Mouse (Mus musculus) cerebellum, adult 2 months (tissue): ENCODE data around the gene Lefty2. TPM values are rescaled to one million over a fixed set of nuclear protein-coding genes. Genes with fewer than 3 reads are reported as not detected.

Source experiments
- DNase-seq, 2 experiments: peaks; one replicate each; pipeline ENCODE4 v3.0.0; 2021
- H3K27ac ChIP-seq: fragments of 200-500 bp; 2 replicates; pipeline ENCODE4 v1.5.1; 2012; ENCODE audit warnings: low read length, control low read depth, inconsistent platforms; ENCODE audit not compliant: insufficient read depth
- H3K27me3 ChIP-seq: fragments of 200-500 bp; 2 replicates; pipeline ENCODE4 v1.6.1; 2012; ENCODE audit warnings: inconsistent platforms, mild to moderate bottlenecking, low read length, moderate library complexity; ENCODE audit not compliant: control insufficient read depth, insufficient read depth
- H3K4me1 ChIP-seq: fragments of 200-500 bp; 2 replicates; pipeline ENCODE4 v1.6.1; 2011; ENCODE audit warnings: low read length; ENCODE audit not compliant: control insufficient read depth, insufficient read depth
- H3K4me3 ChIP-seq: fragments of 200-500 bp; replicated peaks from 2 replicates; pipeline ENCODE3; 2011; ENCODE audit warnings: mild to moderate bottlenecking, low read depth, low read length, control low read depth; ENCODE audit not compliant: insufficient read depth
- CTCF ChIP-seq: fragments of 200-500 bp; IDR thresholded peaks from 2 replicates; pipeline ENCODE4 v1.5.1; 2011; ENCODE audit warnings: low read depth, mild to moderate bottlenecking, control low read depth, low read length, moderate library complexity, borderline replicate concordance; ENCODE audit not compliant: insufficient read depth
- POLR2A ChIP-seq: fragments of 200-500 bp; IDR thresholded peaks from 2 replicates; pipeline ENCODE4 v1.6.1; 2011; ENCODE audit warnings: low read length, control low read depth, borderline replicate concordance; ENCODE audit not compliant: insufficient read depth
- WGBS: fragments of 180-500 bp; shearing (Covaris S2); methylation state at CpG from one replicate; pipeline ENCODE4 v1.1.7; 2018; 5-methylcytosine and 5-hydroxymethylcytosine counted together
- polyA plus RNA-seq: library from polyadenylated mRNA; depleted of rRNA; stranded (reverse); fragments of >200 nt; gene quantifications from 2 replicates; pipeline ENCODE4 v1.2.3, GENCODE M21; 2012; rRNA removed

Lefty2 gene
- polyA plus RNA-seq, 1 experiment, result 0.18 TPM

DNA sequence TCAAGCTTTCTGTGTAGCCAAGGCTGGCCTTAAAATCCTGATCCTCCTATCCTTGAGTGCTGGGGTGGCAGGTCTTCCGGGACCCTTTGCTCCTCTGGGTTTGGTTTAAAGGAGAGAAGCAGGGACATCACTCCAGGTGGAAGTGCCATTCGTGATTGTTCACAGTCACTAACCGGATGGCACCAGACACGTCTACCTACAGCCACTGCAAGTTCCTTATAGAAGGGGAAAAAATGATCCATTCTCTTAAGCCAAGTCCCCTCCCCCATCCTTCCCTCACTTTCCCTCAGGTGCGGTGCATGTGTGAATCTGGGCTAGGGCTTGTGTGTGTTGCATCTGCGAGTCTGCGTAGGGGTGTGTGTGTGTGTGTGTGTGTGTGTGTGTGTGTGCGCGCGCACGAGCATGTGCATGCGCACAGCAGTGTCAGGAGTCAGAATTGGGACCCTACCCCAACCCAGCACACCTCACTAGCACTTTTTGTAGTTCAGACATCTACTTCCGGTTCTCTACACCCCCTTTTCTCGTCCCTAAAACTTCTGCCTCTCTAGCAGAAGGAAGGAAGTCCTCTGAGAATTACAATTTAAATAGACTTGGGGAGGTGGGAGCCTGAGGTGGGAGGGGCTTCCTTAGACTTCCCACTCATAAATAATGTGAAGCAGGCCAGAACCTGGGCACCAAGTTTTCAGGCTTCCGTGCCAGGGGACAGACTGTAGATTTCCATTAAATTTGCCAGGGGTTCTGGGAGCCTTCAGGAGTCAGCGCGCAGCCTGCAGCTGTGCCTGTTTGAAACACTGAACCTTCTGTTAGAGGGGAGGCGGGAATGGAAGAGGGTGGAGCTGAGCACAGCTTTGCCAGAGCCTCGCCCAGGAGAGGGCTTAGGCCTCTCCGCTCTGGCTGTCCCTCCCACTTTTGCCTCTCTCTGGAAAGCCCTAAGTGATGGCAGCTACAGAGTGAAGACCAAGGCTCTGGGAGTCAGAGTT is 52.4 kb downstream of the Lefty2 start:
- Histone ChIP-seq H3K4me3 (no peak overlapping the region), H3K27ac (peak overlapping the region; percentile 41; the same call in 1 of the 2 replicates), H3K27me3 (no peaks in the 10 kb centered on the region), H3K4me1 (no peaks in the 10 kb centered on the region)
- peak in 1 of 2 experiments; percentile 20 for DNase-seq
- TF ChIP-seq CTCF (no peak), POLR2A (no peak)
- WGBS, result 44% methylated on average over 20 of the region's 20 CpGs

DNA sequence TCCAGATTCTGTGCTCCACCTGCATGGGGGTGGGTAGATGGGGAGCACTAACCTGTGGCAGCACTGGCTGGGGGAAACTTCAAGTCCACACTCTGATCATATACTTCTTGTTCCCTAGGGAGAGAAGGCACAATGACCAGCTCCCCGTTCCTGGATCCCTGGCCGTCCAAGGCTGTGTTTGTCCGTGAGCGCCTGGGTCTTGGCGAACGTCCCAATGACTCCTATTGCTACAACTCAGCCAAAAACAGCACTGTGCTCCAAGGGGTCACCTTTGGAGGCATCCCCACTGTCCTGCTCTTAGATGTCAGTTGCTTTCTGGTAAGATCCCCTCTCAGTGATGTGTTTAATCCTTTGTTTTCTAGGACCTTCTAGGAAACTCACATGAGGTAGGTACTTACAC is 53.5 kb downstream of the Lefty2 start:
- no peak for DNase-seq
- H3K27me3 ChIP-seq, result no peaks in the 10 kb centered on the region
- TF ChIP-seq CTCF (no peak), POLR2A (no peak)
- H3K4me1 ChIP-seq, result no peaks in the 10 kb centered on the region
- WGBS, result 32% methylated on average over 6 of the region's 6 CpGs
- H3K27ac ChIP-seq, result no peak overlapping the region
- H3K4me3 ChIP-seq, result no peak overlapping the region

Other genes starting within 250 kb of the Lefty2 start
- gene Mixl1, start 196.1 kb upstream of the Lefty2 start, polyA plus RNA-seq, result not detected in 2 replicates
- gene Acbd3, start 167.1 kb upstream of the Lefty2 start, polyA plus RNA-seq, result 27.2 and 28.1 TPM in 2 replicates
- 463 and 518 TPM in 2 replicates for gene H3f3a, start 79.2 kb upstream of the Lefty2 start, polyA plus RNA-seq
- 16.8 and 17.7 TPM in 2 replicates for gene Sde2, start 42.0 kb upstream of the Lefty2 start, polyA plus RNA-seq
- 40.2 and 46.8 TPM in 2 replicates for gene Pycr2, start 11.2 kb downstream of the Lefty2 start, polyA plus RNA-seq
- 3.6 and 3.7 TPM in 2 replicates for gene Lefty1, start 41.9 kb downstream of the Lefty2 start, polyA plus RNA-seq
- 87.8 and 117 TPM in 2 replicates for gene Tmem63a, start 49.2 kb downstream of the Lefty2 start, polyA plus RNA-seq
- gene Ephx1, start 127.8 kb downstream of the Lefty2 start, polyA plus RNA-seq, result 54.8 and 61.0 TPM in 2 replicates
- gene 9130409I23Rik, start 158.1 kb downstream of the Lefty2 start, polyA plus RNA-seq, result 0.05 TPM in 1 of 2 replicates, not detected in the other